ENCODE assay signal across 10 mouse cellular contexts in the genomic region with DNA sequence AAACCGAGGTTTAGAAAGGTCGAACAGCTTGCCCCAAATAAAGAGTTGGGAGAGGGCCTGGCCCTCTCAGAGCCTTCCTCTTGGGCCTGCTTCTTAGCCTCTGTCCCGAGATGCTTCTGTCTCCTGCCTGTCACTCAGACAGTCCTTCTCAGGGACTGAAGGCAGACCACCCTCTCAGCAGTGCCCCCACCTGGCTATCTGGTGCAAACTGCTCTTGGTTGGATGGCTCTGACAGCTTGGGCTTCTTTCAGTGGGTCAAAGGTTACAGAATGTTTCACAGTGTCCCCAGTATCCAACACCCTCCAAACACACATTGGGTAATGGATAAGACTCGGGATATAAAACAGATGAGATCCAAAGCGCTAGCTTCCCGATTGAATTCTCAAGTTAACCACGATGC. TPM values are rescaled to one million over a fixed set of nuclear protein-coding genes. Genes with fewer than 3 reads are reported as not detected.
DNase-seq lines count a peak whose midpoint lies in the region; ATAC-seq and TF ChIP-seq lines count a peak whose summit lies in the region.
"Had no signal": no experiment of that assay in that cellular context is flagged by ENCODE, and none has a peak within 500 bp of the region (broad histone marks: within the 10 kb centered on the region; RNA-seq: fewer than 3 reads in every experiment).

No protein-coding gene starts in this region.

- TF ChIP-seq EP300 in stomach, postnatal 0 days (optimal IDR thresholded peaks at IDR 0.05) = no peak

- no peak overlapping the region for H3K9ac ChIP-seq in stomach, postnatal 0 days (ENCODE audit: low read length)
- H3K9ac ChIP-seq: neural tube, embryonic 13.5 days had no signal

- DNase-seq in CD4-positive, CD25-positive, alpha-beta regulatory T cell, adult 2 months (ENCODE audit: low read depth, low spot score) = peak; percentile 14
- peak; percentile 20 to 26 for DNase-seq in kidney, postnatal 4 days
- DNase-seq in kidney, adult 9 months = no peak
- DNase-seq in embryo, embryonic 9.5 days (ENCODE audit: extremely low spot score) = peak; percentile 24
- DNase-seq in stomach, postnatal 0 days (ENCODE audit: low spot score) = no peak
- no peak for DNase-seq in urinary bladder, postnatal 10 days (ENCODE audit: low spot score)
- DNase-seq in cerebellum, adult 11-12 months = no peak
- DNase-seq: adrenal gland, adult 2 months had no signal

- H3K27me3 ChIP-seq in stomach, postnatal 0 days (ENCODE audit: control insufficient read depth, insufficient read depth, low read length) = no peaks in the 10 kb centered on the region
- H3K27me3 ChIP-seq: neural tube, embryonic 13.5 days had no signal

- no peaks in the 10 kb centered on the region for H3K9me3 ChIP-seq in stomach, postnatal 0 days (ENCODE audit: control insufficient read depth, low read length)
- H3K9me3 ChIP-seq: neural tube, embryonic 13.5 days had no signal

- 0 out of 2 replicates have a peak, but pooled peaks have one; percentile 27 for TF ChIP-seq CTCF in stomach, postnatal 0 days (IDR thresholded peaks at IDR 0.05; ENCODE audit: low read depth)

- 79% methylated on average over 7 of the region's 7 CpGs for WGBS in stomach, postnatal 0 days

- no peaks in the 10 kb centered on the region for H3K36me3 ChIP-seq in stomach, postnatal 0 days (ENCODE audit: control insufficient read depth, insufficient read depth, low read length)
- H3K36me3 ChIP-seq: neural tube, embryonic 13.5 days had no signal

- no peak overlapping the region for H3K4me2 ChIP-seq in stomach, postnatal 0 days (replicated peaks; ENCODE audit: low read depth)
- H3K4me2 ChIP-seq: neural tube, embryonic 13.5 days had no signal

- ATAC-seq in CD4-positive, CD25-positive, alpha-beta regulatory T cell, adult 4 months = no peak
- ATAC-seq in stomach, postnatal 0 days (ENCODE audit: low FRiP score, low TSS enrichment) = no peak

- no peak overlapping the region for H3K4me3 ChIP-seq in stomach, postnatal 0 days (ENCODE audit: low read depth, low read length)
- H3K4me3 ChIP-seq: neural tube, embryonic 13.5 days had no signal

- no peak overlapping the region for H3K27ac ChIP-seq in stomach, postnatal 0 days (replicated peaks)
- H3K27ac ChIP-seq: neural tube, embryonic 13.5 days had no signal

- no peaks in the 10 kb centered on the region for H3K4me1 ChIP-seq in stomach, postnatal 0 days (replicated peaks; ENCODE audit: control insufficient read depth, insufficient read depth)
- H3K4me1 ChIP-seq: neural tube, embryonic 13.5 days had no signal

RNA-seq across cellular contexts. Expression of gene Adrb1, which starts 23.1 kb away (rescaled TPM):
- not detected for polyA plus RNA-seq in CD4-positive, CD25-positive, alpha-beta regulatory T cell, adult 4 months (2017; shearing (Covaris generic))
- polyA plus RNA-seq in stomach, postnatal 0 days (2015; fragmentation: Nextera tagmentation; extraction: Ambion mirVana) = 0.45 and 0.59 TPM in 2 replicates

Comparison
In these comparisons a context has a peak if more than half of its experiments do, and no peak if none do; other contexts are left out.
1. DNase-seq: peak in CD4-positive, CD25-positive, alpha-beta regulatory T cell, adult 2 months (single experiment), kidney, postnatal 4 days (2 of 2) and embryo, embryonic 9.5 days (single experiment); none in kidney, adult 9 months (single experiment), stomach, postnatal 0 days (single experiment), urinary bladder, postnatal 10 days (single experiment) and cerebellum, adult 11-12 months (single experiment).